Mouse (Mus musculus): ENCODE measurements at regions not wholly inside any gene's neighbourhood (a gene's known extent, or its start where the extent isn't known, plus 50 kb on each side); places are given as distances from the start of the nearest gene placed in this dataset.

DNA sequence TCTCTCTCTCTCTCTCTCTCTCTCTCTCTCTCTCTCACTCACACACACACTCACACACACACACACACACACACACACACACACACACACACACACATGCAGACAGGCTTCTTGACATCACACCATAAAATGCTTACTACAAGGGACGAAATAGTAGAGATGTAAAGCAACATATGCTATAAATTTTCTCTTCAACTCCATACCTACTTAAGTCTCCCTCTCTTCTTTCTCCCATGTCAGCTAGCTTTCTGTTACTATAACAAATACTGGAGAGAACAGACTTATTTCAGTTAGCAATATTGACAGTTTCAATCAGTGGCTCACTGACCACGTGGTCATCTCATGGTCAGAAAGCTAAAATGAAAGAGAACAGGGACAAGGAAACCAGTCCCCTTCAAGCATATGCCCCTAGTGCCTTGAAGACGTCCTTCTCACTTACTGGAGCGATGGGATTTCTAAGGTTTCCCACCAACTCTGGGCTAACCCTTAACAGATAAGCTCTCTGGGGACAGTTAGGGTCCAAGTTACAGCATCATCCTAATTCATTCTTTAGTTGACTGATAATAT lies 199.7 kb upstream of the Tet2 start:
- no peak for TF ChIP-seq CTCF (IDR thresholded peaks at IDR 0.05; ENCODE audit: low read depth)
- no peak for TF ChIP-seq EP300 (IDR thresholded peaks at IDR 0.05; ENCODE audit: low read depth)
- Histone ChIP-seq H3K9ac (replicated peaks) (no peak overlapping the region), H3K4me2 (ENCODE audit: low read depth, low read length) (no peak overlapping the region), H3K4me3 (ENCODE audit: low read depth, low read length) (no peak overlapping the region), H3K9me3 (ENCODE audit: low read length) (no peaks in the 10 kb centered on the region), H3K27me3 (ENCODE audit: insufficient read depth, low read length) (no peaks in the 10 kb centered on the region), H3K27ac (ENCODE audit: low read depth) (no peak overlapping the region), H3K36me3 (replicated peaks; ENCODE audit: insufficient read depth, low read length) (no peaks in the 10 kb centered on the region), H3K4me1 (ENCODE audit: insufficient read depth) (peaks cover 4% of the 10 kb centered on the region; the same call in 1 of the 2 replicates)
- 67% methylated on average over 4 of the region's 4 CpGs for WGBS (ENCODE audit: insufficient replicate concordance)
- DNase-seq = no peak
- ATAC-seq = no peak

GRCm38 (mm10) chr3:133748756-133749737 lies 204.1 kb upstream of the Tet2 start:
- ATAC-seq (no peak), DNase-seq (no peak)
- H3K36me3 ChIP-seq (replicated peaks; ENCODE audit: insufficient read depth, low read length) = no peaks in the 10 kb centered on the region
- no peak overlapping the region for H3K4me3 ChIP-seq (ENCODE audit: low read depth, low read length)
- H3K27me3 ChIP-seq (ENCODE audit: insufficient read depth, low read length) = no peaks in the 10 kb centered on the region
- TF ChIP-seq CTCF (IDR thresholded peaks at IDR 0.05; ENCODE audit: low read depth) = no peak
- H3K4me2 ChIP-seq (ENCODE audit: low read depth, low read length) = no peak overlapping the region
- peaks cover 4% of the 10 kb centered on the region; the same call in 1 of the 2 replicates for H3K4me1 ChIP-seq (ENCODE audit: insufficient read depth)
- H3K27ac ChIP-seq (ENCODE audit: low read depth) = no peak overlapping the region
- H3K9me3 ChIP-seq (ENCODE audit: low read length) = no peaks in the 10 kb centered on the region
- 71% methylated on average over 10 of the region's 10 CpGs for WGBS (ENCODE audit: insufficient replicate concordance)
- H3K9ac ChIP-seq (replicated peaks) = no peak overlapping the region

GRCm38 (mm10) chr3:133750061-133750460 lies 205.1 kb upstream of the Tet2 start:
- no peak overlapping the region for H3K9ac ChIP-seq (replicated peaks)
- no peaks in the 10 kb centered on the region for H3K9me3 ChIP-seq (ENCODE audit: low read length)
- peaks cover 7% of the 10 kb centered on the region for H3K4me1 ChIP-seq (ENCODE audit: insufficient read depth)
- H3K4me2 ChIP-seq (ENCODE audit: low read depth, low read length) = no peak overlapping the region
- H3K4me3 ChIP-seq (ENCODE audit: low read depth, low read length) = no peak overlapping the region
- no peaks in the 10 kb centered on the region for H3K27me3 ChIP-seq (ENCODE audit: insufficient read depth, low read length)
- WGBS (ENCODE audit: insufficient replicate concordance) = 66% methylated on average over 8 of the region's 8 CpGs
- H3K27ac ChIP-seq (ENCODE audit: low read depth) = no peak overlapping the region
- TF ChIP-seq EP300 (IDR thresholded peaks at IDR 0.05; ENCODE audit: low read depth) = no peak
- no peak for TF ChIP-seq CTCF (IDR thresholded peaks at IDR 0.05; ENCODE audit: low read depth)
- H3K36me3 ChIP-seq (replicated peaks; ENCODE audit: insufficient read depth, low read length) = no peaks in the 10 kb centered on the region
- ATAC-seq = no peak; the same call in 1 of the 2 replicates
- DNase-seq = no peak

DNA sequence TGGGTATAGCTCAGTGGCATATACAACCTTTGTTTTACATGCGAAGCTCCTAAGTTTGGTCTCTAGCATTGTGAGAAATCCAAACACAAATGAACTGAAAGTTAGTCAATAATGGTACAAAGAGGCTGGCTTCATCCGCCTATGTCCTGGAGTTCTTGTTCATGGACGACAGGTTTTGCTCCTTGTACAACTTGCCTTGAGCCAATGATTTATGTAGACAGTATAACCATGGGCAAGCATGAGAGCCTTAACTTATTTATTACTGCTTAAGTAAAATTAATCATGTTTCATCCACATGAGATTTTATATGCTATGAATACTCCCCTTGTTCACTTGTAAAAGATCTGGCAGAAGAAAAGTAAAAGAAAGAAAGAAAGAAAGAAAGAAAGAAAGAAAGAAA lies 205.7 kb upstream of the Tet2 start:
- no peak for DNase-seq
- WGBS (ENCODE audit: insufficient replicate concordance) = 69% methylated on average over 3 of the region's 3 CpGs

GRCm38 (mm10) chr3:133751011-133751410 lies 206.1 kb upstream of the Tet2 start:
- Histone ChIP-seq H3K4me2 (ENCODE audit: low read depth, low read length) (no peak overlapping the region), H3K27ac (ENCODE audit: low read depth) (no peak overlapping the region), H3K9ac (replicated peaks) (no peak overlapping the region), H3K4me1 (ENCODE audit: insufficient read depth) (peaks cover 7% of the 10 kb centered on the region), H3K9me3 (ENCODE audit: low read length) (no peaks in the 10 kb centered on the region), H3K36me3 (replicated peaks; ENCODE audit: insufficient read depth, low read length) (no peaks in the 10 kb centered on the region), H3K27me3 (ENCODE audit: insufficient read depth, low read length) (no peaks in the 10 kb centered on the region), H3K4me3 (ENCODE audit: low read depth, low read length) (no peak overlapping the region)
- ATAC-seq = no peak
- no peak for DNase-seq
- 53% methylated on average over 1 of the region's 3 CpGs for WGBS (ENCODE audit: insufficient replicate concordance)
- TF ChIP-seq CTCF (IDR thresholded peaks at IDR 0.05; ENCODE audit: low read depth) = no peak

More for the DNA sequence above, 205.7 kb upstream of the Tet2 start:
- H3K4me1 ChIP-seq (ENCODE audit: insufficient read depth) = peaks cover 7% of the 10 kb centered on the region
- H3K27me3 ChIP-seq (ENCODE audit: insufficient read depth, low read length) = no peaks in the 10 kb centered on the region
- H3K4me2 ChIP-seq (ENCODE audit: low read depth, low read length) = no peak overlapping the region
- no peak for ATAC-seq
- H3K9me3 ChIP-seq (ENCODE audit: low read length) = no peaks in the 10 kb centered on the region
- H3K27ac ChIP-seq (ENCODE audit: low read depth) = no peak overlapping the region
- no peak overlapping the region for H3K4me3 ChIP-seq (ENCODE audit: low read depth, low read length)
- H3K36me3 ChIP-seq (replicated peaks; ENCODE audit: insufficient read depth, low read length) = no peaks in the 10 kb centered on the region
- TF ChIP-seq CTCF (IDR thresholded peaks at IDR 0.05; ENCODE audit: low read depth) = no peak
- TF ChIP-seq EP300 (IDR thresholded peaks at IDR 0.05; ENCODE audit: low read depth) = no peak
- H3K9ac ChIP-seq (replicated peaks) = no peak overlapping the region

DNA sequence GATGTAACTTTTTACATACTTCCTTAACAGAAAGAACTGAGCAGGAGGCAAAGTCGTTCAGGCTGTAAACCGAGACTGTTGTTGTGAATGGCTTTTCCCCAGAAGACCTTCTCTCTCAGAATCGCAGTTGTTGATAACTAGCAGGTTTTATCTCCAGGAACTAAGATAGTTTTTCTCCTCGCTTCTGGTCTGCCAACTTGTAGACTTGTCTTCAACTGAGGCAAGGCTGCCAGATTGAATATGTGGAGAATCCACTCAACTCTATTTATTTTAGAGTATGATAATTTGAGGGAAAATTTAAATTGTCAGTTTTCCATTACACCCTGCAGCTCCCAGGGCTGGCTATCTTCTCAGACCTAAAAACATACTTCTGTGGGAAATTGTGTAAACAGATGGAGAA lies 206.6 kb upstream of the Tet2 start:
- Histone ChIP-seq H3K4me1 (ENCODE audit: insufficient read depth) (peaks cover 7% of the 10 kb centered on the region), H3K27me3 (ENCODE audit: insufficient read depth, low read length) (no peaks in the 10 kb centered on the region), H3K9me3 (ENCODE audit: low read length) (no peaks in the 10 kb centered on the region), H3K4me2 (ENCODE audit: low read depth, low read length) (no peak overlapping the region), H3K27ac (ENCODE audit: low read depth) (no peak overlapping the region), H3K36me3 (replicated peaks; ENCODE audit: insufficient read depth, low read length) (no peaks in the 10 kb centered on the region), H3K4me3 (ENCODE audit: low read depth, low read length) (no peak overlapping the region), H3K9ac (replicated peaks) (no peak overlapping the region)
- ATAC-seq (no peak), DNase-seq (no peak)
- 48% methylated on average over 4 of the region's 4 CpGs for WGBS (ENCODE audit: insufficient replicate concordance)
- TF ChIP-seq CTCF (IDR thresholded peaks at IDR 0.05; ENCODE audit: low read depth) (no peak), EP300 (IDR thresholded peaks at IDR 0.05; ENCODE audit: low read depth) (no peak)

Data from liver, postnatal 0 days (tissue).